Mouse (Mus musculus) bone marrow, adult 2 months (tissue): Measurements from ENCODE around the gene Igf2bp3.

Experiments used
- CTCF ChIP-seq: fragments of 200-500 bp; IDR thresholded peaks from 2 replicates; pipeline ENCODE4 v1.5.1; 2011; ENCODE audit warnings: low read length, control low read depth; ENCODE audit not compliant: control insufficient read depth, insufficient read depth
- POLR2A ChIP-seq: fragments of 200-500 bp; IDR thresholded peaks from 2 replicates; pipeline ENCODE4 v1.6.1; 2011; ENCODE audit warnings: low read depth, mild to moderate bottlenecking, control low read depth, low read length, borderline replicate concordance; ENCODE audit not compliant: control insufficient read depth

DNA sequence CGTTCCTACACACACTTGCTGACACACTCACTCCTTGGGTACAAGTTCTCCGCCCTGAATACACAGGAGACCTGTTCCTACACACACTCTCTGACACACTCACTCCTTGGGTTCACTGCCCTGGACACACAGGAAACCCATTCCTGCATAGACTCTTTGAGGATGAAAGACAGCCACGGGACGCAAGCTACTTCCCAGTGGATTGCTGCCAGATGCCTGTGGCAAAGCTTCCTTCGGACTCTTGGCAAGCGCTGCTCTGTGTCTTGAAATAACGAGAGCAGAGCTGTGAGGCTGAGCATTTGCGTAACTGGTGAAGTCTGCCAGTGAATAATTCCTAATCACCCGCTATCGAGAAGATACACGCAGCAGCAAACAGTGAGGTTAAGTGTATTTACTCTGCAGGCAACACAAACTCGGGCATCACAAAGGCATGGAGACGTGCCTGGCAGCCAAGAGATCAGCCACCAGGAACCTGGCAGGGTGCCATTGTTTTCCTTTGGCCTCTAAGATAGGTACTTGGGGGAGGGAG, 117.8 kb downstream of the Igf2bp3 start:
- TF ChIP-seq CTCF, result no peak
- no peak for TF ChIP-seq POLR2A
